Mouse (Mus musculus) thymus, adult 2 months (tissue): Measurements from ENCODE around the gene Upk1b.

Source experiments
- CTCF ChIP-seq: fragments of 200-500 bp; IDR thresholded peaks from 2 replicates; pipeline ENCODE4 v1.5.1; 2012; ENCODE audit warnings: mild to moderate bottlenecking, control low read depth, low read length, moderate library complexity, borderline replicate concordance; ENCODE audit not compliant: control insufficient read depth, poor library complexity, insufficient read depth; ENCODE audit errors: extremely low read depth
- POLR2A ChIP-seq: fragments of 200-500 bp; IDR thresholded peaks from 2 replicates; pipeline ENCODE4 v1.6.1; 2012; ENCODE audit warnings: mild to moderate bottlenecking, low read length, control low read depth, moderate library complexity; ENCODE audit not compliant: control insufficient read depth, poor library complexity, insufficient read depth; ENCODE audit errors: extremely low read depth

GRCm38 (mm10) chr16:38781946-38782345 lies 18.2 kb downstream of the Upk1b start:
- TF ChIP-seq POLR2A = no peak
- no peak for TF ChIP-seq CTCF
